Mouse (Mus musculus) layer of hippocampus, postnatal 10 days (tissue): ENCODE measurements around the gene St3gal4. TPM values are rescaled to one million over a fixed set of nuclear protein-coding genes. Genes with fewer than 3 reads are reported as not detected.

ENCODE experiments used
- DNase-seq, 2 experiments: peaks; one replicate each; pipeline ENCODE4 v3.0.0; 2021; ENCODE audit warnings: low spot score in 2 of 2
- total RNA-seq, 2 experiments: library from RNA; stranded (reverse); gene quantifications; 2 replicates each; pipeline ENCODE4 v1.2.3; 2021

Gene St3gal4
- total RNA-seq, 2 experiments from 2014 or later = 18.8 to 22.1 TPM

DNA sequence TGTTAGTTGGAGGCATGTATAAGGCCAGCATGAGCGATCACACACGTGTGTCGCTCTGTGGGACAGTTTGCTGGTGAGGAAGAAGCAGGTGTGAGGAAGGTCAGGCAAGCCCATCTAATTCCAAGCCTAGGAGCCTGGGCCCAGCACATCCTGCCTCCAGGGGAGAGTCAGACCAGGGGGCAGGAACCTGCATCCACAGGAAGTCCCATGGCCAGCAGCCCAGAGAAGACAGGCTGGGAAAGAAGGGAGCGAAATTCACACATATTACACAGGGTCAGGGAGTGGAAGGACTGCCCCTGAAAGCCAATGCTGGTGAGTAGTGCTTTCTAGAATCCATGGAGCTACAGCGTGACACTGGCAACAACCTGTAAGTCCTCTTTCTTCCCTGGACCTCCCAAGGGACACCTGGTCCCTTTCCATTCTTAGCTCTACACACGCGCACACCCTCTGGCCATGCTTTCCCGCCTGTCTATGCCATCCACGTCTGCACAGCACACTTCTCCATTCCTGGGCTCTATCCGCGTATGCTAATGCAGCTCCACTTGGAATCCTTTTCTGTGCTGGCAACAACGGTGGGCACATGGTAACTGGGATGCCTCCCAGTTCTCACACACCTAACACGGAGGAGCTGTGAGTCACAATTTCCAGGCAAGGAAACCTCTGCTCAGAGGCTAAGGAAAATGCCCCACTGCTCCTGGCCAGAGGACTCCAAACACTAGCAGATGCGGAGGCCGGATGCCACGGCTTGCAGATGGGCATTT lies 12.7 kb upstream of the St3gal4 start:
- DNase-seq = peak in 1 of 2 experiments; percentile 41

DNA sequence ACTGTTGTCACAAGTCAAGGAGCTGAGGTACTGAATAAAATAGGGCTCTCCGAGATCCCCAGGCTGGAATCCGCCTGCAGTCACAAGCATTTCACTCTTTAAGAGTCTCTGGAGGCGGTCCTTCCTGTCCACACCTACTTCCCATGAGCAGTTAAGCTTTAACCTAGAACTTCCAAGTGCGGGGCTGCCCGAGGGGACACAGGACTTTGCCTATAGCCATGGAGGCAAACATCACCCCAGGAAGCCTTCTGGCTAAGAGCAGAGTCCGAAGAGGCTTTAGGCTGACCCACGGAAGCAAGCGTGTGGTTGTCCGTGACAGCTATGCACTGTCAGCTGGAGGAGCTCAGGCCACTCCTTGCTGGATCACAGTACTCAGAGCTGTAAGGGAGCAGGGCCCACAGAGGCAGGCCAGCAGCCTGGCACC lies 9.9 kb upstream of the St3gal4 start:
- DNase-seq = no peak

DNA sequence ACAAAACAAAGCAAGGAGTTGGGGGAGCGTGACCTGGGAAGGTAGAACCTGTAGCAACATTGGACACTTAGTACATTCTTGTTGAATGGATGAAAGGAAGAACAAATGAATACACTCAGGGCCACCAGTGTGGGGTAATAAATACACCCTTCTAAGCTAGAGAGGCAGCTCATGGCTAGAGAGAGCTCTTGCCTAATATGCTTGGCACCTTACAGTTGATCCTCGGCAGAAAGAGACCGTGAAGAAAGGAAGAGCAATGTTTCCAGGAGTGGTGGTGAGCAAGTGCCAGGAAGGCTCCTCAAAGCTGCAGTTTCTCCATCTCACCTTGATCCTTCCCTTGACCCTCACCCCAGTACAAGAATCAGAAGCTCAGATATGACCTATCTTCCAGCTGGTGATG lies 9.5 kb upstream of the St3gal4 start:
- no peak for DNase-seq

DNA sequence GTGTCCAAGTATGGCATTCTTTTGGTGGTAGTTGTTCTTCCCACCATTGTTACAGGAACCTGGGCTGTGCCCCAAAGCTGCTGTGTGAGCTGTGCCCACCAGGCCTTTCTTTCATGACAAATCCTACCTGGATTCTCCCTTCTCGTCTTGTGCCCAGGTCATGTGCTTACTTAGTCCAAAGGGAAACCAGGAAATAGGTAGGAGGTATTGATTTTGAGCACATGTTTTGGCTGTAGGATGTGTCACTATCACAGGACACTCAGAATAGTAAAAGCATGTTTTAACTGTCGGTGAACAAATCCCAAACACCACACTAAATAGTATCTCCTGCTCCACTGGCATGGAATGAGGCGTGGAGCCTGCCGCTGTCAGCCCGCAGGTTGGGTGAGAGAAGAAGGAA lies 8.5 kb upstream of the St3gal4 start:
- no peak for DNase-seq

DNA sequence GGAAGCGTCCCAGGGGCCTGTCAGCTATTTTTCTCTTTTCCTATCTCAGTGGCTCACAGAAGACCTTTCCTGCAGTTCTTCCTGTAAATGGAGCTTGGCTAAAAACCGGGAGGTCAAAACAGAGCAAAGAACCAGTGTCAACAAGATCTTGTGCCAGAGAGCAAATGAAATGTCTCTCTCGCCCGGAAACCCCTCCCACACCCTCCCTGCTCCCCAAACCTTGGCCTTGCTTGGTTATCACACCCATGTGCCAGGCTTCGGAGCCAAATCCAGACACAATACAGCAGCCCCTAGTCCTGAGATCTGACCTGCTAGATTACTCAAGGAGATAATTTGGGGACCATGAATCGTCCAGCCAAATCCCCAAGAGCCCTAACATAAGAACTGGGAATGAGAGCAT lies 8.1 kb upstream of the St3gal4 start:
- no peak for DNase-seq

DNA sequence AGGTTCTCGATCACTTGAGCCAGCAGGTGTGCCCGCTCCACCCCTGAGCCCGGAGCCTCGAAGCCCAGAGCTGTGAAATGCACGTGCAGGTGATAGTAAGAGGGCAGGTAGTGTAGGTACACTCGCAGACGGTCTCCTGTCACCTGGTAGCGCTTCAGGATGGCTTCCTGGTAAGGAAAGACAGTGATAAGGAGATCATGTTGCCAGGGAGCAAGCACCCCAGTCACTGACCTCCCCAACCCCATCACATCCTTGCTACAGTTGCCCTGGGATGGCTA lies 5.5 kb upstream of the St3gal4 start:
- no peak for DNase-seq

DNA sequence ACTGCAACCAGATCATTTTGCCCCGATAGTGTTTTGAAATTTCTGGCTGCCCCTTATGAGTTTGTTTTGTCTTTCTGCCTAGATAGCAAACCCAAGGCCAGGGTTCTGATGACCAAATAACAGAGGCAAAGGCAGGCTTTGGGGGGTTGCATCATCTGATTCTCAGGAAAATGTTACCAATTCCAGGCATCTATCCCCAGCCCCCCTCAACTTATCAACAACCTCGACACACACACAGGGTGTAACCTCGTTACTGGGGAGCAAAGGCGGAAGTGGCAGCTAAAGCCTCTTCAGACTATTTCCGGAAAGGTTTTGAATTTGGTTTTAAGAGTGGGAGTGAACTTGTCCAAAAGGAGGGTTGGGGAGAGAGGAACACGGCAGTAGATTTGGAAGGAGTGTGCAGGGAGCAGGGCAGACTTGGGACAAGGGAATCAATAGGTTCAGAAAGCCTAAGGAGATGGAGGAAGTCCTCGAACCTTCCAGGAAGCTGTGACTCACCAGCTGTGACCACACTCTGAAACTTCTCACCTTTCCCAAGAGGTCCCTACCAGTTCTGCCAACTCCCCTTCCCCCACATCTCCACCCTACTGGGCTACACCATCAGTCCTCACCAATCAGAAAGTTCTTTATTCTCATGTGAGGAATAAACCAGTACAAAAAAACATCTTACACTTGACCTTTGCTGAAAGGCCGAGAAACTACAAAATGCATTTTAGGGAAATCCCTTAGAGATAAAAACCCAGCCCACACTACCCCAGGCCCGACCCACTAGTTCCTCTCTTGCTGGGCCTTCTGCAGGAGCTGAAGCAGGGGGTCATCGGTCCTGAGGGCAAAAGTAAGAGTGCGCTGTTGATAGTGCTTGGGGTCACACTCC lies 5.0 kb upstream of the St3gal4 start:
- no peak for DNase-seq

DNA sequence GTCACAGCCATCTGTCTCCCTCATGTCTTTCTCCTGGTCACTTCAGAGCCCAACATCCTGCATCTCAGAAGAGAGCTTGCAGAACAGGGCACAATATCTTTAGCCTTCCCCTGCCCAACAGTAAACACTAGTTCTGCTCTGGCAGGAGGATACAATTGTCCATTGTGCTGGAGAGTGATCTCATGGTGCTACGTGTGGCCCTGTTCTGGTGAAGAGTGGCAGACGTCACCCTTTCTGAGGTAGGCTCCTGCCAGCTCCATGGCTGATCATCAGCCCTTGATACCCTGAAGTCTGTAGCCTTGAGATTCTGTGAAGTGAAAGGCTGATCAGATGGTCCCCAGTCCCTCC lies 4.4 kb upstream of the St3gal4 start:
- DNase-seq = no peak

DNA sequence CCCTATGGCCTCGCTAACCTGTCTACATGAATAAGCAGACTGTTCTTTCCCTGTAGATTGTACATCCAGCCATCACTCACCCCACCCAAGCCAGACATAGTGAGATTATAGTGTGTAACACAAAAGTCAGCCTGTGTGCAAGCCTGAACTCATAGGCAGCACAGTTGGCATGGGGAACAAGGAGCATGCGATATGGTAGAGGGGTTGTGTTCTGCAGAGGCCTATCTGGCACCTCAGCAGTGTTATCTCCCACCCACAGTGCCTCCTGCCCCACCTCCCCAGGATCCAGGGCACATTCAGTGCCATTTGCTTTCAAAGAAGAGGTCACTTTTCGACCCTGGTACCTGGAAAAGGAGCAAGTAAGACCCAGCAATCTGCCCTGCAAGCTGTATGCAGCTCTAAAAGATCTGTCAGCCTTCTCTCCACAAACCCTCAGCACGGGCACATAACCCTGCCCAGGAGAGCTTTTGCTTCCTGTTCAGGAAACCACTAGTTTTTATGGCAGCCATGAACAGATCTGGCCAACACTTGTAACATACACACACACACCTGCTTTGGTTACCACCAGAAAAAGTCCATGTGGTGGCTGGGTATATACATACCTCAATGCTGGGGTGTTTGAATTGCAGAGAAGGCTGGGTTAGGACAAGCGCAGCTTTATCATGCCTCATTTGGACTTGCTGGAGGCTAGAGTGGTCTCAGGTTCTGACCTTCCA lies 3.6 kb upstream of the St3gal4 start:
- DNase-seq = no peak

DNA sequence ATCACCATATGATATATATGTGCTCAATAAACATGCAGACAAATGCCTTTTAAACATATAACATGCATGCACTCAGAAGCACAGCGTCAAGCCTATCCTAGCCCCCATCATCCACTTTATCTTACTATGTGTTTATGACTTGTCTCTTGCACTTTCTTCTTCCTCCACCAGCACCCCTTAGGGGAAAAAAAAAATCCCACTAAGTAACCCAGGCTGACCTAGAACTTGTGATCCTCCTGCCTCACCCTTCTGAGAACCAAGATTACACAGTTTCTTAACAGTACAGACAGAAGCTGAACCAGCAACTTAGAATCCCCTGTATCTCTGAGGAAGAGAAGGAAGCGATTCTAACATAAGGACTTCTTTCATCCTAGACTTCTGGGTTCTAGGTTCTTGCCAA lies 505 bp downstream of the St3gal4 start:
- no peak for DNase-seq

DNA sequence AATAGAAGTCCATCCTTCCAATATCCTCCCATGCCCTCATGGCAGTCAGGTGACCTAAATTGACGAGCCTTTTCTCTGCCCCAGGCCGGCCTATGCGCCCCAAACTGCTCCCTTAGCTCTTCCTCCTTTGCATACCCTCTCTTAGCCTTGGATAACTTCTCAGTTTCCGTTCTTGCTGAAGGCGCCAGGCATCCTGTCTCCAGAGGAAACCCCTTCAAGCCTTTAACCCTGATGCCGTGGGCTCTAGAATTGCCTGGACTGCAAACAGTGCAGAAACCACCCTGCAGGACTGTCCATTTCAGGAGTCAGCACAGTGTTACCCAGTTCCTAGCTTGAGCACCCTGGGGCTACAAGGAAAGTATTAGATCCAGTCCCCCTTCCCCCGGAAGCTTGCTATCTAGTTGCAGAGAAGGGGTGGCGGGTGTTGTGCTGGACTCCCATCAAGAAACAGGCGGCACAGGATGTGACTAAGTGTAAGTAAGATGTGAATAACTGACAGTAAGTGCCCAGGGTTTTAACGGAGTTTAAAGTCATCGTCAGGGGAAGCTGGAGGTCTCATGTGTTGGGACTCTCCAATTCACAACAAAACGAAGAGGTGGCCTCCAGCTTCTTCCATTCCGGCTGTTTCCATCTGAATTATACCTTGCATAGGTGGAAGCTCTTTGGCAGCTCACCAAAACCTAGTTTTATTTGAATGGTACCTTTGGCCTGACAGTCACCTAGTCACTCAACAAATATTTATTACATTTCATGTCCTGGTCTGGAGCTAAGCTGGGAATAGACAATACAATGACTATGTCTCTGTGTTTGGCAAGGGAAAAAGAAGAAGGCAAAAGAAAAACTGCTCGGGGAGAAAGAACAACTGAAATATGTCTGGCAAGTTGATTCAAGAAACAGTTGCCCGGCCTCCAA lies 1.4 kb downstream of the St3gal4 start:
- DNase-seq = no peak

DNA sequence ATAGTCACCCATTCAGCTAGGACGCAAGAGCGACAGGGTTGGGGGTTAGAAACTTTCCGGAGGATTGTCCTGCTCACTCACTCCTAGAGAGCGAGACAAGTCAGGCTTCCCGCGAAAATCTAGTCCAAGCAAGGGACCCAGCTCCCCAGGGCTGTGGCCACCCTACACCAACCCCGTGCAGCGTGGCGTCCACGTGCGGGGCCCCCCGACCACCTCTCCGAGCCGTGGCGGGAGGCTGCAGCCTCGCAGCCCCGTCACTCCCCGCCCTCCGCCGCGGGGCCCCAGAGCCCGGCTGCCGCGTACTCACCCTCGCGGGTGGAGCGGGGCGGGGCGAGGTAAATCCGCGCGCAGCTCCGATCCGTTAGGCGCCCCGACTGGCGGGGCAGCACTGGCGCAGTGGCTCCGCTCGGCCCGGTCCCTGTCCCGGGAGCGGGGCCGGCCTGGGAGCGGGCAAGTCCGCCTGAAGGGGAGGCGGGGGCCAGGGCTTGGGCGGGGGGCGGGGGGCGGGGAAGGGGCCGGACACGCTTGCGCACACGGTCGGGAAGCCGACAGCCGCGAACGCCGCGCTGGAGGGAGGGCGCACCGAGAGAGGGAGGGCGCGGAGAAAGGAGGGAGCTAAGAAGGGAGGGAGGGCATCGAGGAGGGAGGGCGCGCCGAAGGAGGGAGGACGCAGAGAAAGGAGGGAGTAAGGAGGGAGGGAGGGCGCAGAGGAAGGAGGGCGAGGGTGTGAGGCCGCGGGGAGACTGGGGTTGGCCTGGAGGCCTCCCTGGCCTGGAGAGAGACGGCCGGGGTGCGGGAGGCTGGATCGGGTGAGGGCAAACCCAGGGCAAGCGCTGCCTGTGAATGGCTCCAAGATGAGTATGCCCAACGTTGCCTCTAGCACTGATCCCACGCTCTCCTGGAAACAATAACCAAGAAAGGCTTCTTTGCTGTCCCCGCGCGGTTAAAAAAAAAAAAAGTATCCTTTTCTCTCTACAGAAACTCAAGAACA lies 2.4 kb downstream of the St3gal4 start:
- peak; percentile 71 to 79 for DNase-seq

DNA sequence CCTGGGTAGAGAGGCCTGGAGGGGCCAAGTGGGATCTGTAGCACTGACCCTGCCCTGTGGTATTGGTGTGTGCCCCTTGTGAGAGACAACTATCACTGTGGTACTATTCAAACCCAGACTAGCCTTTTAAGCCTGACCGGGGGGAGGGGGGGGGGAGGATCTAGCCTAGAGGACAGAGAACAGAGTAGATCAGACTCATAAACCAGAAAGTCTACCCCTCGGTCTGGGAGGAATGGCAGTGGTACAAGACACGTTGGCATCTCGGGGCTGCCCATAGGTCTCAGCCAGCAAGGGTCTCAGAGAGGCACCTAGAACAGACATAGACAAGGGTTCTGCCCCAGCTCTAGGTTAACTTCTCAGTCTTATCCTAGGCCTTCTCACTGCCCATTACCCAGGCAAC lies 3.3 kb downstream of the St3gal4 start:
- DNase-seq = no peak

DNA sequence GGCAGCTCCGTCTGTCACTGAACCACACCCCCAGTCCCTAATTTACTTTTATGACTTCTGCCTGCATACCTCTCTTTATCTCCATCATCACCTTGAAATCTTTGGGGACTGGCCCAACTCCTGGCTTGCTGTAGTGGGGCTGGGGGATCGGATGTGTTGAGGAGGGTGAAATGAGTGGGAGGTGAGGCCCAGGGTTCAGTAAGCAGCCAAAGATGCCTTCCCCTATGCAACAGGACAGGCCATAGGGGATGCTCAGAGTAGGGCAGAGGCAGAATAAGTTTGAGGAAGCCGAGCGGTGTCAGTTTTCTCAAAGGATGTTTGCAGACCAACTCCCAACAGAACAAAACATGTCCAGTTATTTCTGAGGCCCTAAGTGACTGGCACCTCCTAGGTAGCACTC lies 3.8 kb downstream of the St3gal4 start:
- no peak for DNase-seq

DNA sequence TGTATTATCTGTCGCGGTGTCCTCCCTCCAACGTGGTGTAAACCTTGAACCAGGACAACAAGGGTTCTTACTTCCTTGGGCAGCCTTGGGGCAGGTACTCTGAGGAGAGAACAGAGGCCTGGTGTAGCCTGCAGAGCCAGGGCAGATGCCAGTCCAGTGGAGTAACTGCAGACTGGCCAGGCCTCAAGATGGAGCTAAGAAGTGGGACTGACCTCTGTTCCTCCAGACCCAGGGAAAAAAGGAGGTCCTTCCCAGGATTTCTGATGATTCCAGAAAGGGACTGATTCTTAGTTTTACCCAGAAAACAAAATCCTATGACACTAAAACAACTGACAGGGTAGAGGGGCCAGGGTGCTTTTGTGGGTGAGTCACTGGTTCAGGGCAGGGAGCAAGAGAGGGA lies 4.8 kb downstream of the St3gal4 start:
- DNase-seq = no peak

DNA sequence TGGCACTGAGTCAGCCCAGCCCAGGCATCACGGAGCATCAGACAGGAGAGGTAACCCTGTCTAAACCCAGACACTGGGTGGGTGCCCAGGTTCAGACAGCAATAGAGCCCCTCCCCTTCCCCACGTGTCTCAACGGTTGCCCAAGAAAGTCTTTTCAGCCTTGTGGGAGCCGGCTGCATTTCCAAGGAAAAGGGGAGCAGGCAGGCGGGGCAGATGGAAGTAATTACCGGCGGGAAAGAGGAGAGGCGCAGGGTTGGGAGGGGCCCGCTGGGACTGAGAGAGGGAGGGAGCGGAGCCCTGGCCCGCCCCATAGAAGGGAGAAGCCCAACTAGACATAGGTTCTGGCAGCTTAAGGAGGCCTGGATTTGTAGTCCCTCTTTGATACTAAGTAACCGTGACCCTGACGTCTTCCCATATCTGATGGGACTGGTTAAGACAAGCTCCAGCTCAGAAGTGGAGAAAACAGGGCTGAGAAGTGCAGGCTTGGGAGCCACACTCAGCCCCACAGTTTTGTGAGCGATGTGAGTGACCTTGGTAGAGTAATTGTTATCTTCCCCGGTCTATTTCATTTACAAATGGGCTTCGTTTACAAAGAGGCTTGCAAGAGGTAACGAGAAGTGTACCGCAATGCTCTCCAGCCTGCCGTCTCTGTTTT lies 7.0 kb downstream of the St3gal4 start:
- peak in 1 of 2 experiments; percentile 47 for DNase-seq

DNA sequence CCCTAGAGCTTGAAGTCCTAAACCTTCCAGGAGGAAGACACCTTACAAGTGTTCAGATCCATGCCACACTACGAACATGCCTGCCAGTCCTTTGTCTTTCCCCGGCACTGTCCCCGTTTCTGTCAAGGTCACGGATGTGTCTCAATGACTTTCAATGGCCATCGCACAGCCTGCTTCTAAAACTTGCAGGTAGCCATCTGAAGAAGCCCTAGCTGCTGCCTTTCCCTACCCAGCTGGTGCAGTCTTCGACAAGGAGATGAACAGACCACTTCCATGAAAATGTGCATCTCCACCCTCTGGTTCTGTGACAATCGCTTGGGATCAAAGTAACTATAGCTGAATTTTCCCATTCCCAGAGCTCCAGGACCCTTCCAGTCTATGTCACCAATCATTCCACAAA lies 7.6 kb downstream of the St3gal4 start:
- no peak for DNase-seq

DNA sequence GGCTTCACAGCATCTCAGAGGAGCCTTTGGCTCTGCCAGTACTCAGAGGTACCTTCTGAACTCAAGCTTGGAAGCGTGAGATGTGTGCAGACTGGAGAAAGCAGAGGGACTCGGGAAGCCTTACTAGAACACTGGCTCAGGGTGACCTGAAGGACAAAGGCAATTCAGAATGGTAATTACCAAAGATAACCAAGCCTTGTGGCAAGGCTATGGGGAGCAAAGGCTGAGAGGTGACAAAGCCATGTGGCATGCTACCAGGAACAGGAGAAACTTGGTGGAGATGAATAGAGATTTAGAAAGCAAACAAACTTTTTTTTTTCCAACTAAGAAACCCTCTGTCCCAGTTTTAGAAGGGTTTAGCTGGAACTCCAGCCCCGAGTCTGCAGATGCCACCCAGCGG lies 8.5 kb downstream of the St3gal4 start:
- DNase-seq = no peak

DNA sequence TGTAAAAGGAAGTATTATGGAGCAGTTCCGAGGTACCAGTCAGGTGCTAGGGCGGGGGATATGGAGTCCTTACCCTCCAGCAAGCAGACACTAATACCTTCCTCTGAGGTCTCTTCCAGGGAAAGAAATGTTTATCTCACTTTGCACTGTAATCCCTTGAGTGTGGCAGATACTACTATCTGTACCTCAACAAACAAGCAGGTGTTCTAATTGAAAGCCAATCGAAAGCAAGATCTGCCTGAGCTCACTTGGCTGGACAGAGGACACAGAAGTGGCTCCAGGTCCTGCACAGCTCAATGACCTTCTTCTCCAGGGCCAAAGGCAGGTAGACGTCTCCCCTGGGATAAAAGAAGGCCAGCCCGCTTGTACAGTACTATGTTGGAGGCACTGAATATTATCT lies 9.0 kb downstream of the St3gal4 start:
- DNase-seq = no peak
